Mouse (Mus musculus): Measurements from ENCODE around the gene Reep3. TPM values are rescaled to one million over a fixed set of nuclear protein-coding genes. Genes with fewer than 3 reads are reported as not detected.
A peak's percentile ranks its signal among the peaks of the same experiment; 100 is the strongest.

The Reep3 gene
- polyA plus RNA-seq, 1 experiment from 2014 or later, result 32.8 TPM

DNA sequence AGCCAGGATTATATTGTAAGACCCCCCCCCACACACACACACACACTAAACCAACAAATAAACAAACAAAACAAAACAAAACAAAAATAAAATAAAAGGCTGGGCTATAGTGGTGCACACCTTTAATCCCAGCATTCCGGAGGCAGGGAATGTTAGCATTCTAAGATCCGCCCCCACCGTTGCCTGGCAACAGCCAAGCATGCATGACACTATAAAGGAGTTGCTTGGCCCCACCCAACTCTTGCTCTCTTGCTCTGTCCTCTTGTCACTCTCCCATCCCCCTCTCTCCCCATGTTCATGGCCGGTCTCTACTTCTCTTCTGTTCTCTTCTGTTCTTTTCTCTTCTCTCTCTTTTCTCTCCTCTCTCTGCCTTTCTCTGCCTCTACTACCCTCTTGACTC, 128.2 kb downstream of the Reep3 start:
- Histone ChIP-seq H3K4me2 (replicated peaks) (no peak overlapping the region), H3K4me3 (replicated peaks; ENCODE audit: low read length) (no peak overlapping the region), H3K27ac (no peak overlapping the region), H3K9ac (no peak overlapping the region), H3K9me3 (ENCODE audit: control insufficient read depth, low read length) (no peaks in the 10 kb centered on the region), H3K27me3 (ENCODE audit: control insufficient read depth, insufficient read depth, low read length) (no peaks in the 10 kb centered on the region), H3K4me1 (replicated peaks; ENCODE audit: control insufficient read depth, insufficient read depth, low read length) (no peaks in the 10 kb centered on the region), H3K36me3 (replicated peaks; ENCODE audit: control insufficient read depth, insufficient read depth) (no peaks in the 10 kb centered on the region)
- 19% methylated on average over 4 of the region's 4 CpGs for WGBS
- ATAC-seq (ENCODE audit: low FRiP score) (peak; percentile 27; the same call in 1 of the 2 replicates), DNase-seq (ENCODE audit: low spot score) (no peak)

DNA sequence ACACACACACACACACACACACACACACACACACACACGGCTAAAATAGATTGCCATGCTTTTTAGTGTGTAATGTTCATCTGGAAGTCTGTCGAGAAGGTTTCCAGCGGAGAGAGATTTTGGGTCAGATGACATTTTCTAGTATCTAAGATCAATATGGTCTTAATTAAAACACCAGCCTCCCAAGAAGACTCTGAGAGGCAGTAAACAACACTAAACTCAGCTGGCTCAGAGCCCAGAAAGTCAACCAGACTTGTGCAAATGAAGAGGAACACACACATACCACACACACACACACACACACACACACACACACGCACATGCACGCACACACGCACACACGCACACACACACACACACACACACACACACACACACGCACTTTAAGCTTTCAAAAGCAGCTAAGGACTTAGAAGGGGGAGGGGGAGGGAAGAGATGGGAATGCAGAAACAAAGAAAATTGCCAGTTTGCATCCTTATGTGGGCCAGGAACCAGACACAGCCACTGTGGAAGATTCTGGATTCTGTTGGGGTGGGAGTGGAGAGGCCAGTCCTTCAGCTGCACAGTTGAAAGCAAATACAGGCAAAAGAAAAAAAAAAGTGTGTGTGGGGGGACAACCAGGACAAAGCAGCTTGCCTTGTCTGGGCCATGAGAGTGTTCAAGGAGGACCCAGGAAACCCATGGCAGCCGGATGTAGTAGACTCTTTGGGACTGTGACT, 130.2 kb downstream of the Reep3 start:
- peak; percentile 42 for DNase-seq (ENCODE audit: low spot score)
- Histone ChIP-seq H3K9me3 (ENCODE audit: control insufficient read depth, low read length) (no peaks in the 10 kb centered on the region), H3K4me1 (replicated peaks; ENCODE audit: control insufficient read depth, insufficient read depth, low read length) (no peaks in the 10 kb centered on the region), H3K27ac (0 out of 2 replicates have a peak overlapping the region, but pooled peaks have one; percentile 48), H3K27me3 (ENCODE audit: control insufficient read depth, insufficient read depth, low read length) (no peaks in the 10 kb centered on the region), H3K4me3 (replicated peaks; ENCODE audit: low read length) (no peak overlapping the region), H3K4me2 (replicated peaks) (no peak overlapping the region), H3K9ac (no peak overlapping the region), H3K36me3 (replicated peaks; ENCODE audit: control insufficient read depth, insufficient read depth) (no peaks in the 10 kb centered on the region)
- ATAC-seq (ENCODE audit: low FRiP score), result no peak
- 60% methylated on average over 9 of the region's 9 CpGs for WGBS

DNA sequence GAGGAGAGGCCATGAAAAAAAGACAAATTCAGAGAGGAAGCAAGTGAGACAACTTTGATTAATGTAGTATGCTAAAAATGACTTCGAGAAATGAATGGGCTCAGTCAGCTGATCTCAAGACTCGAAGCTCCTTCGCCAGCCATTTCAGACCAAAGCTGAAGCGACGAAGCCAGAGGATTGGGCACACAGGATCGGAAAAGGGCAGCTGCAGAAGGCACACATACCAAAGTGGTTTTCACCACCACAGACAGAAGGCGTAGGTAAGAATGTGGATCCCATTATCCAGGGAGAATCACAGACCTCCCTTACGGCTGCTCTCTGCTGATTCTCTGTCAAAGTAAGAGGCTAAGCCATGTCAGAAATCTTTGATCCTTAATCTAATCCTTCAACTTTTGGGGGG, 136.6 kb downstream of the Reep3 start:
- Histone ChIP-seq H3K9ac (no peak overlapping the region), H3K4me3 (replicated peaks; ENCODE audit: low read length) (no peak overlapping the region), H3K27ac (no peak overlapping the region), H3K4me2 (replicated peaks) (no peak overlapping the region), H3K27me3 (ENCODE audit: control insufficient read depth, insufficient read depth, low read length) (no peaks in the 10 kb centered on the region), H3K4me1 (replicated peaks; ENCODE audit: control insufficient read depth, insufficient read depth, low read length) (no peaks in the 10 kb centered on the region; the same call in 1 of the 2 replicates), H3K9me3 (ENCODE audit: control insufficient read depth, low read length) (no peaks in the 10 kb centered on the region), H3K36me3 (replicated peaks; ENCODE audit: control insufficient read depth, insufficient read depth) (no peaks in the 10 kb centered on the region)
- ATAC-seq (ENCODE audit: low FRiP score) (no peak), DNase-seq (ENCODE audit: low spot score) (no peak)
- 70% methylated on average over 8 of the region's 8 CpGs for WGBS

Other genes starting within 250 kb of the Reep3 start
- gene Jmjd1c, start 820 bp downstream of the Reep3 start, polyA plus RNA-seq (2014; fragmentation: Nextera tagmentation; extraction: Ambion mirVana), result 41.7 and 59.5 TPM in 2 replicates
- gene Nrbf2, start 188.4 kb upstream of the Reep3 start, polyA plus RNA-seq (2014; fragmentation: Nextera tagmentation; extraction: Ambion mirVana), result 40.2 and 44.4 TPM in 2 replicates

All from hindbrain, embryonic 14.5 days (tissue).